Mouse (Mus musculus) layer of hippocampus, postnatal 14 days (tissue): Measurements from ENCODE around the gene Rexo4. TPM values are rescaled to one million over a fixed set of nuclear protein-coding genes. Genes with fewer than 3 reads are reported as not detected.

Experiments used
- DNase-seq, 2 experiments: peaks; one replicate each; pipeline ENCODE4 v3.0.0; 2021 to 2022; ENCODE audit warnings: low spot score in 2 of 2, mixed read lengths in 1 of 2
- total RNA-seq, 2 experiments: library from RNA; stranded (reverse); gene quantifications; 2 replicates each; pipeline ENCODE4 v1.2.3; 2021

The Rexo4 gene
- total RNA-seq, 2 experiments from 2014 or later = 53.5 to 55.7 TPM

DNA sequence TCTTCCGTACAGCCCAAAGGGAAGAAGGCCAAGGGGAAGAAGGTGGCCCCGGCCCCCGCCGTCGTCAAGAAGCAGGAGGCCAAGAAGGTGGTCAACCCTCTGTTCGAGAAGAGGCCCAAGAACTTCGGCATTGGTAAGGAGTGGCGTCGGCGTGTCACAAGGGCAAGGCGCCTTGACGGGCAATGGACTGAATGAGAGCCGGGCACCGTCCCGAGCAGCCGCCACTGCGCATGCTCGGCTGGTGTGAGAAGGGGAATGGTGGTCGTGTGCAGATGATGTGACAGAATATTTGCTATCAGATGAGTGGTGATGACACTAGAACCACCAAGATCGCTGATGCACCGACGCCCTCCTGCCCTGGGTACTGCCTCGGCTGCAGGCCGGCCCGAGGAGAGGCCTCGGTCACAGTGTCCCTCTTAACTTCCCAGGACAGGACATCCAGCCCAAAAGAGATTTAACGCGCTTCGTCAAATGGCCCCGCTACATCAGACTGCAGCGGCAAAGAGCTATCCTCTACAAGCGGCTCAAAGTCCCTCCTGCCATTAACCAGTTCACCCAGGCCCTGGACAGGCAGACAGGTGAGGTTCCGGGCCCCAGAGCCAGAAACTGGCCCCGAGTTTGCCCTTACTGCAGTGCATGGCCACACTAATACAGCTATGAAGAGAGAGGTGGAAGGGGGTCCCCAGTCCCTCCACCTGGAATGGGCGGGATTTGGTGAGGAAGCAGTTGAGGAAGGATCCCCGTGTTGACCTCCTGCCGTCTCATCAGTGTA lies 53.0 kb downstream of the Rexo4 start:
- peak in 1 of 2 experiments; percentile 69 for DNase-seq

DNA sequence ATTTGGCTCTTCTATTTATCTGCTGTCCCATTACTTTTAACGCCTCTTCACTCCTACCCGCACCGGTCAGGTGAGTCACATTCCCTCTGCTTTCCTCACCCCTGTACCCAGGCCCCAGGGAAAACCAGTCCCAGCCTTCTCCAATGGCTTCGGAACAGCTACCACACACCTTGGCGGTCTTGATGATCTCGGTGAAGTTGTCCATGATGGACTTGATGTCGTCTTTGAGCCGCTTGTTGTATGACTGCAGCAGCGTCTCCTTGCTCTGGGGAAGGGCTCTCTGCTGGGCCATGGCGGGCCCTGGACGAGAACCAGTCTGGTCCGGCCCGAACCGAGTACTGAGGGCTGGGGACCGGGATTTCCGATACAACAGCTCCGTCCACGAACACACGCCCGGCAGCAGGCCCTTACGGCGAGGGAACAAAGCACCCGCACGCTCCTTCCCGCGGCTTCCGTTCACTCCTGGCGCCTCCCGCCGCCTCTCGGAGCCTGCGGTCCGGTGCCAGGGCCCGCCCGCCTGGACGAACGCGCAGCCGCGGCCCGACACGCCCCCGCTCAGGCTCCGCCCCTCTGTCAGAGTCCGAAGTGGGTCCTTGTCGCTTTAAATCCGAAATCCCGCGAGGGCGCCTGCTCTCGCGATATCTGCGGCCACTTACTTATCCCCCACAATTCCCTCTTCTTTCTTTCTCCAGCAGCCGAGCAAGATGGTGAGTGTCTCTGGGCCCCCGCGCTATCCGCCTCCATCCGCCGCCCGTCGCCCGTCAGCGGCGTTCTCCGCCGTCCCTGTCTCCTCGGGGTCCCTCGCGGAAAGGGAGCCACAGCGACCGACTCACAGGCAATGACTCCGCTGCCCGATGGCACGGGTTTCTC lies 53.8 kb downstream of the Rexo4 start, which contains the start of the genes Med22 and Rpl7a:
Gene Med22, minus strand, starts transcription at position 554 of the 870 bp plus-strand sequence.
Gene Rpl7a, plus strand, starts transcription at position 641 of the 870 bp plus-strand sequence.
- DNase-seq = peak; percentile 100

DNA sequence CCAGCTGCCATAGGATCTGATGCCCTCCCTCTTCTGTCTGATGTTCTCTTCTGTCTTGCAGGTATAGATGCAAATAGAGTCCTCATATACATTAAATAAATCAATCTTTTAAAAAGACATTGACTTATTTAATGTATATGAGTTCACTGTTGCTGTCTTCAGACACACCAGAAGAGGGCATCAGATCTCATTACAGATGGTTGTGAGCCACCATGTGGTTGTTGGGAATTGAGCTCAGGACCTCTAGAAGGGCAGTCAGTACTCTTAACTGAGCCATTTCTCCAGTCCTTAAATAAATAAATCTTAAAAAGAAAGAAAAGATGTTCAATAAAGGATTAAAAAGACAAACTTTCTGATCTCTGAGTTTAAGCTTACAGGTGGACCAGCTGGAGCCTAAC lies 54.8 kb downstream of the Rexo4 start:
- DNase-seq = no peak

DNA sequence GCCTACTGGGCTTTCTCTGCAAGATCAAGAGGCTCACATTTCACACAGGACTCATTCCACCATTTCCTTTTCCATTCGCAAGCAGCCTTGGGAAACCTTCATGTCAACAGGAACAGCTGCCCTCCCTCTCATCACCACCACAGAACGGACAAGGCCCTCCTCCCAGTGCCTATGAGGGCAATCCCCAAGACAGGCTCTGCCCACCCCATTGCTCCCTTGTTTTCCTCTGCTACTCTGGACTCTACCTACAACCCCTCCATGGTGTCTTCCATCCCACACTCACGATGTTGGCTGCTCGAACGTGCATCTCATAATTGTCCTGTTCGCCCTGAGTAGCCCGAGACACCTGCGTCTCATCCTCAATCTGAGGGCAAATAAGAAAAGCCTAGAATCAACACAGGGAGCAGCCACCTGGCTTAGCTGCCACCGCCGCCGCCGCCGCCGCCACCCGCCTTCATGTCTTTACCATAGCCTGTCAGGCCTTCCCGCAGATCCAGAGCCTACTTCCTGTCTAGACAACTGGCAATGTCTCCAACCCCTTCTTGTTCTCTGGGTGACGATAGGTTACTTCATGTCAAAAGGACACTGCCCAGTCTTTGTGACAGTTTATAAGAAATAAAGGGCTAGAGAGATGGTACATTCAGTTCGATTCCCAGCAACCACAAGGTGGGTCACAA lies 55.3 kb downstream of the Rexo4 start:
- DNase-seq = no peak

DNA sequence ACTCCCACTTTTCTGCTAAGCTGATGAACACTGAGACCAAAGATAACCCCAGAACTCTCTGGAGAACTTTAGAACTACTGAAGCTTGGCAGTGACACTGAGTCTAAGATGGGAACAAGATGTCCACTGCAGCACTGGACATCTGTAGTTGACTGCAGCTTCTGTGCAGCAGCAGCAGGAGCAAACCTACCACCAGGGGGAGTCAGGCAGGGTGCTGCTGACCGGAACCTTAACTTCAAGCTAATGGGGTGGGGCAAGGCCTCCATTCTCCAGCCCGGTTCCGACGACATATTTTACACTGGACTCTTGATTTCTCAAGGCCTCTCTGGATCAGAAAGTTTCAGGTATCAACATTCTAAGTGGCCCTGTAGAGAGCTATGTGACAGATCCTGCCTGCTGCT lies 57.1 kb downstream of the Rexo4 start:
- no peak for DNase-seq

DNA sequence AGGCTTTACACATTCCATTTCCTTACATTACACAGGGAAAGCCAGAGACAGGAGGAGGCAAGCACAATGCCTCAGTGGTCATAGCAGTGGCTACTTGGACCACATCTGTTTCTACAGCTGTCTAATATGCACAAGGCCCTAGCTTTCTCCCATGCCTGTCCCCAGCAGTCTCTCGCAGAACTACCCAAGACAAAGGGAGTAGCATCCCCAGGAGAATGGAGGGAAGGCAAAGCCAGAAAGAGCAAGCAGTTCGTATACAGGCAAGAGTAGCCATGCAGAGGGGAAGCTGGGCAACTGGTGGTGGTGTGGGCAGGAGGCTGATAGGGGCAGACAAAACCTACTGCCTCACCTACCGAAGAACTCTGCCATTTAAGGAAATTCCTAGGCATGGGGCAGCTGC lies 57.8 kb downstream of the Rexo4 start:
- DNase-seq = no peak

DNA sequence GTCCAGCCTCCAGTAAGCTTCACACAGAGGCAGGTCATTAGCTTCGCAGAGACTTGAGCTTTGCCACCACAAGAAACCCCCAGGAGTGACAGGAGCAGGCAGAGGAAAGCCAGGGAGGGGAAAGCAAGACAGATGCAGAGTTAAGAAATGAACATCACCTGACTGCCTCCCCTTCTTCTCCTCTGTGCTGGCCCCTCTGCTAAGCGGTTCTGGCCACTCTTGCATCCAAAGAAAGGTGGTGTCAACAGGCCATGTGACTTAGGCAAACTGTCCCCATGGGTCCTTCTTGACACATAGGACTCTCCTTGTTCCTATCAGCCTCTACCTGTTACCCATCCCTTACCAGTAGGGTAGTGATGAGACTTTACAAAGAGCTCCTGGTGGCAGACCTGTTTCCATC lies 58.2 kb downstream of the Rexo4 start:
- DNase-seq = no peak

Other genes starting within 250 kb of the Rexo4 start
- not detected for gene Abo, start 99.4 kb downstream of the Rexo4 start, total RNA-seq
- gene Surf6, start 61.5 kb downstream of the Rexo4 start, total RNA-seq = 10 to 100 TPM; 27.9 to 28.9 TPM
- gene Med22, start 53.7 kb downstream of the Rexo4 start, total RNA-seq = 10 to 100 TPM; 42.9 to 46.5 TPM
- gene Rpl7a, start 53.6 kb downstream of the Rexo4 start, total RNA-seq = 100 to 1,000 TPM; 274 to 302 TPM
- gene Surf2, start 48.0 kb downstream of the Rexo4 start, total RNA-seq = 10 to 100 TPM; 32.4 to 38.4 TPM
- gene Surf1, start 47.9 kb downstream of the Rexo4 start, total RNA-seq = 10 to 100 TPM; 87.5 to 90.6 TPM
- gene Surf4, start 30.5 kb downstream of the Rexo4 start, total RNA-seq = 10 to 100 TPM; 60.2 to 61.7 TPM
- gene Stkld1, start 30.3 kb downstream of the Rexo4 start, total RNA-seq = under 1 TPM; 0.17 to 0.18 TPM
- gene Adamts13, start 9.0 kb upstream of the Rexo4 start, total RNA-seq = 1 to 10 TPM; 1.4 to 1.7 TPM
- 10 to 100 TPM; 50.6 to 52.1 TPM for gene Cacfd1, start 45.5 kb upstream of the Rexo4 start, total RNA-seq
- 10 to 100 TPM; 46.3 to 46.7 TPM for gene Slc2a6, start 63.6 kb upstream of the Rexo4 start, total RNA-seq
- gene Mymk, start 107.8 kb upstream of the Rexo4 start, total RNA-seq = 1 to 10 TPM; 1.1 to 1.4 TPM
- 10 to 100 TPM; 12.7 to 14.7 TPM for gene Adamtsl2, start 115.0 kb upstream of the Rexo4 start, total RNA-seq
- gene Fam163b, start 178.1 kb upstream of the Rexo4 start, total RNA-seq = 100 to 1,000 TPM; 110 to 119 TPM
- gene Dbh, start 200.8 kb upstream of the Rexo4 start, total RNA-seq = under 1 TPM; 0.48 to 0.91 TPM